27 mouse cellular contexts compared by ENCODE assay signal in the genomic region with DNA sequence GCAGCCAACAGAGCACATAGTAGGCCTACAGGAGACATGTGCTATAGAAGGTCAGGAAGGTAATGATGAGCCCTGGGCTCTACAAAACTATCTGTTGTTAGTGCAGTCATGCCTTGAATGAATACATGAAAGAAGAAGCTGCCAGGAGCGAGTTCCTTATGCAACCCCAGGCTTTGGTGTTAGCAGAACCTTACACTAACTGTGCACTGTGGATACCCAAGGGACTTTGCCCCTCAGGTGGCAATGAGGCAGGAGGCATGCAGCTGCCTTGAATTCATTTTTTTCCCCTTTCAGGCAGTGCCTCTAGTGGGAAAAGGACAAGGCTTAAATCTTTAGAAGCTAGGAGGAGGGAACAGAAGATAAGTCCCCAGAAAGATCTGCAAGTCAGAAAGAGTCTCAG.
DNase-seq lines count a peak whose midpoint lies in the region; ATAC-seq lines count a peak whose summit lies in the region.
"Had no signal": no experiment of that assay in that cellular context is flagged by ENCODE, and none has a peak within 500 bp of the region (broad histone marks: within the 10 kb centered on the region; RNA-seq: fewer than 3 reads in every experiment).

No protein-coding gene starts in this region.

- no peaks in the 10 kb centered on the region for H3K27me3 ChIP-seq in kidney, embryonic 16.5 days (ENCODE audit: insufficient read depth, low read length)
- H3K27me3 ChIP-seq: CH12.LX; embryonic facial prominence, embryonic 12.5 days; embryonic facial prominence, embryonic 15.5 days; heart, embryonic 13.5 days had no signal

- WGBS in kidney, embryonic 16.5 days, result 90% methylated on average over 1 of the region's 1 CpGs

- no peak overlapping the region for H3K9ac ChIP-seq in kidney, embryonic 16.5 days (replicated peaks; ENCODE audit: low read length)
- H3K9ac ChIP-seq: embryonic facial prominence, embryonic 12.5 days; embryonic facial prominence, embryonic 15.5 days; forebrain, postnatal 0 days; heart, embryonic 13.5 days; hindbrain, embryonic 14.5 days had no signal

- peaks cover 8% of the 10 kb centered on the region; the same call in 1 of the 2 replicates for H3K4me1 ChIP-seq in kidney, embryonic 16.5 days (ENCODE audit: insufficient read depth, low read length)
- H3K4me1 ChIP-seq: embryonic facial prominence, embryonic 12.5 days; embryonic facial prominence, embryonic 15.5 days; heart, embryonic 10.5 days; heart, embryonic 13.5 days had no signal

- H3K27ac ChIP-seq in kidney, embryonic 16.5 days (ENCODE audit: low read length), result no peak overlapping the region
- H3K27ac ChIP-seq: embryonic facial prominence, embryonic 12.5 days; embryonic facial prominence, embryonic 15.5 days; heart, adult 2 months; heart, embryonic 10.5 days; heart, embryonic 13.5 days; hindbrain, embryonic 14.5 days; hindbrain, postnatal 0 days had no signal

- no peaks in the 10 kb centered on the region for H3K9me3 ChIP-seq in kidney, embryonic 16.5 days (ENCODE audit: low read length)
- H3K9me3 ChIP-seq: embryonic facial prominence, embryonic 12.5 days; embryonic facial prominence, embryonic 15.5 days; heart, embryonic 10.5 days; heart, embryonic 13.5 days had no signal

- H3K4me2 ChIP-seq in kidney, embryonic 16.5 days (replicated peaks; ENCODE audit: low read depth, low read length), result no peak overlapping the region
- H3K4me2 ChIP-seq: embryonic facial prominence, embryonic 12.5 days; embryonic facial prominence, embryonic 15.5 days; heart, embryonic 13.5 days; hindbrain, embryonic 14.5 days had no signal

- DNase-seq in kidney, adult 18-20 months, result peak; percentile 6
- DNase-seq in kidney, adult 9 months, result peak; percentile 28
- peak; percentile 12 for DNase-seq in kidney, postnatal 14 days
- DNase-seq in cerebellum, adult 18-20 months, result no peak
- DNase-seq: adrenal gland, postnatal 10 days; adrenal gland, postnatal 36 days; B cell, adult 2 months; cerebellum, adult 2 months; cerebellum, adult 9-11 months; cerebellum, postnatal 25 days; forebrain, postnatal 0 days; gastrocnemius, postnatal 25 days; heart, adult 2 months; heart, postnatal 14 days; heart, postnatal 4 days had no signal

- no peaks in the 10 kb centered on the region for H3K36me3 ChIP-seq in kidney, embryonic 16.5 days (ENCODE audit: insufficient read depth, low read length)
- H3K36me3 ChIP-seq: embryonic facial prominence, embryonic 12.5 days; embryonic facial prominence, embryonic 15.5 days; G1E; heart, embryonic 10.5 days; heart, embryonic 13.5 days had no signal

- H3K4me3 ChIP-seq in kidney, embryonic 16.5 days (ENCODE audit: low read length), result no peak overlapping the region
- H3K4me3 ChIP-seq: embryonic facial prominence, embryonic 12.5 days; embryonic facial prominence, embryonic 15.5 days; heart, adult 2 months; heart, embryonic 10.5 days; heart, embryonic 13.5 days had no signal

- no peak for ATAC-seq in kidney, embryonic 16.5 days (ENCODE audit: low FRiP score, low TSS enrichment)
- ATAC-seq in granulocyte monocyte progenitor cell, adult 5-6 weeks (replicated peaks; ENCODE audit: poor library complexity, severe bottlenecking), result no peak
- ATAC-seq: forebrain, embryonic 14.5 days; forebrain, postnatal 0 days; hindbrain, postnatal 0 days; Patski had no signal

Comparison
In these comparisons a context has a peak if more than half of its experiments do, and no peak if none do; other contexts are left out.
1. DNase-seq: peak in kidney, adult 18-20 months (single experiment), kidney, adult 9 months (single experiment) and kidney, postnatal 14 days (single experiment); none in cerebellum, adult 18-20 months (0 of 2).